Mouse (Mus musculus): ENCODE measurements at regions not wholly inside any gene's neighbourhood (a gene's known extent, or its start where the extent isn't known, plus 50 kb on each side); places are given as distances from the start of the nearest gene placed in this dataset.

DNA sequence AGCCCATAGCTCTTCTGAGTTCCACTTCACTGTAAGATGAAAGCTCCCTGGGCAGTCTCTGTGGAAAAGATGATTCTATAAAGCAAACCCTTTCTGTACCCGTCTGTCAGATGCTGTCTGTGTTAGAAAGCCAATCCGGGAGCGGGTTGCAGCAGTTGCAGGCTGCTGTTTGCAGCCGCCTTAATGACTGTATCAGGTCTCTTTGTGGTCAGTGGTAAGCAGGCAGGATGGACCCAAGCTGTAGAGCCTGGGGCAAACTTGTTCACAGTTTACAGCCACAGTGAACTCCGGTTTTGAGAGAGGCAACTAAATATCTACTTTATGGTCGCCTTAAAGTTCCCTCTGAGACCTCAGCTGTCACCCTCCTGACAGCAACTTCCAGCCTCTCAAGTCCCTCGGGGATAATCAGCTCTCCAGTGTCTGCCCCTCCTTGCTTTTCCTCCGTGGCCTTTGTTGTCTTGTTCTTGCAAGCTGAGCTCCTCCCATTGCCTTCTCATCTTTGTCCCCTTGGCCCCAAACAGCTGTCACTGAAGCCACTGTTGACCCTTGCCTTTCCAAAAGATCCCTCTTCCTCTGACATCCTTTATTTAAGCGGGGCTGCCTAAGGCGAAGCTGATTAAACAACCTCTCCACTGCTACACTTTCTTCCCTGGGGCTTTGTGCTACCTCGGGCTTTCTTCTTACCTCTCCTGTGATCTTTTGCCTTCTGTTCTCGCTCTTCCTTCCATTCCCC is 565.1 kb downstream of the Bnc2 start:
- no peak for DNase-seq

GRCm38 (mm10) chr4:84114162-84115040 is 560.7 kb downstream of the Bnc2 start:
- DNase-seq: no peak

GRCm38 (mm10) chr4:84118284-84118919 is 556.7 kb downstream of the Bnc2 start:
- no peak for DNase-seq

DNA sequence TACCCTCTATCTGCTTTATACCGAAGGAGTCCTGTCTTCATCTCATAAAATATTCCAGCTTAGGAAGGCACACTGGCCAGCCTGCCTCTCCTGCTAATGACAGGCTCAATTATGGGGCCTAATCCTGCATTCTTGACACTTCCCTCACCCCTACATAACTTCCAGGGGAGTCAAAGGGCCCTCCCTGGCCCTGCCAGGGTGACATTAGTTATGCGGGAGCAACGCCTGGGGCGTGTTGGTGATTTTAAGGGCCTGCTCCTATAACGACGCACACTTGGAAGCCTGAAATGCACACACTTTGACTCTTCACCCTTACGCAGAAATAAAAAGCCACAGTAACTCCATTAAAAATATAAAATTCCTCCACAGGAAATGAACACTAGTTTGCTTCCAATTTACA is 555.5 kb downstream of the Bnc2 start:
- DNase-seq: no peak

DNA sequence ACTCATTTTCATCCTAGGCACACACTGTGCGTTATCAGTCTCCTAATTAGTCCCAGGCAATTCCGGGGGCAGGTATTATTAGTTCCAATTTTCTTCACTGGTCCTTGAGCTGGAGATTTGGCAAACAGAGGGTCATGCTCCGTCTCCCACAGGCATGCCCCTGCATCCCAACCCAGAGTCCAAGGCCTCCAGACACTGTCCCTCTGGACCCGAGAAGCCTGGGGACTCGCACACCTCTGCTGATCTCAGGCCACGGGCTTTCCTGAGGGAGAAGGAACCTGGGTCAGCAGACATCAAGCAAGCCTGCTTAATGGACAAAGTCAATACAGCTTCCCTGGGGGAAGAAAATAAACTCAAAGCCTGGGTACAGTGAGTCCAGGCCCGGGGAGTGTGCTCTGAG is 554.7 kb downstream of the Bnc2 start:
- no peak for DNase-seq

- DNase-seq: no peak
Measured at GRCm38 (mm10) chr4:84121442-84121841, 553.6 kb downstream of the Bnc2 start.

- no peak for DNase-seq
Measured at GRCm38 (mm10) chr4:84126400-84126799, 548.7 kb downstream of the Bnc2 start.

DNA sequence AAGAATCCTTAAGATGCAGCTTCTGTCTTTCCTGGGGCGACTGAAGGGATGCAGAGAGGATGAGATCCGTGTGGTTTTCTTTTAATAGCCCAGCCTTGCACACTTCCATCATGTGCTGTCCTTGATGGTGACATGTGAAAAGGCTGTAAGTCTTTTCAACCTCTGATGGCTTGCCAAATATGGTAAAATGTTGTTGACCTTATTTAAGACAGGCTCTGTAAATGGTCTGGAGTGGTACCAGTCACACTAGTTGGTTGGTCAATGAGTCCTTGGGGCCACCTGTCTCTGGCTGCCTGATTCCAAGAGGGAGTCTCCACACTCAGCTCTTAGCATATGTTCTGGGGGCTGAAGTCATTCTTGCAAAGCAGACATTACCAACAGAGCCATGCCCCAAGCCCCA is 547.7 kb downstream of the Bnc2 start:
- DNase-seq: no peak

GRCm38 (mm10) chr4:84130840-84131547 is 544.1 kb downstream of the Bnc2 start:
- no peak for DNase-seq

DNA sequence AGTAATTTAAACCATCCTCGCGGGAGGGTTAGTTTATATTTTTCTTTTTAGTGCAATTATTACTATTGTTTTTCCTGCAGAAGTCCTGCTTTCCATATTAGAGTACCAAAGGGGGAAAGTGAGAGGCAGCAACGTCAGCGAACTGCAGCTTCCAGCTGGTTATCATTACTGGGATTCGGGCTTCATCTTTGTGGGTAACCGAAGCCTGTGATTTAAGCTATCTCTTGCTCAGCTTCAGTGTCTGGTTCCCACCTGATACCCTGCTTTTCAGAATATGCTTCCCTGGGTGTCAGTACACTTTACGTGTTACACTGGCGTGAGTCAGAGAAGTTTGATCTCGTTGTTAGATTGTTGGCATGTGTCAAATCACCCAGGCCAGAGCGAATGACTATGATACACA is 539.3 kb downstream of the Bnc2 start:
- DNase-seq: no peak

- DNase-seq: no peak
Measured at GRCm38 (mm10) chr4:84137171-84137919, 537.7 kb downstream of the Bnc2 start.

GRCm38 (mm10) chr4:84149149-84150050 is 525.7 kb downstream of the Bnc2 start:
- DNase-seq: no peak

- no peak for DNase-seq
Measured at GRCm38 (mm10) chr4:84150698-84151097, 524.4 kb downstream of the Bnc2 start.

DNA sequence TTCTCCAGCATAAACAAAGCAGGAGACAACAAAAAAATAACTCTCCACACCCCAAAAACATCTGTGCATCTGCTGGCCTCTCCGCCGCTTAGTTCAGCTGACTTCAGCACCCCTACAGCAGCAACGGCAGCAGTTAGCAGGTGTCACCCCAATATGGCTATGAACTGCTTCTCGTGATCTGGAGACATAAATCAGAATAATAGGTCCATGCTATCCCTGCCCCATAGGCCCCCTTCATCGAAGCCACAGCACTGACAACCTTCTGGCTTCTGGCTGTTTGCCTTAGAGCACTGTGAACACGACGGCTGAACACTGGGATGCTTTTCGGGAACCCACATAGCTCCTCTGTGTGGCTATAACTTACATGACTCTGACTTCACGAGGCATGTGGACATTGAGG is 523.8 kb downstream of the Bnc2 start:
- DNase-seq: no peak

DNA sequence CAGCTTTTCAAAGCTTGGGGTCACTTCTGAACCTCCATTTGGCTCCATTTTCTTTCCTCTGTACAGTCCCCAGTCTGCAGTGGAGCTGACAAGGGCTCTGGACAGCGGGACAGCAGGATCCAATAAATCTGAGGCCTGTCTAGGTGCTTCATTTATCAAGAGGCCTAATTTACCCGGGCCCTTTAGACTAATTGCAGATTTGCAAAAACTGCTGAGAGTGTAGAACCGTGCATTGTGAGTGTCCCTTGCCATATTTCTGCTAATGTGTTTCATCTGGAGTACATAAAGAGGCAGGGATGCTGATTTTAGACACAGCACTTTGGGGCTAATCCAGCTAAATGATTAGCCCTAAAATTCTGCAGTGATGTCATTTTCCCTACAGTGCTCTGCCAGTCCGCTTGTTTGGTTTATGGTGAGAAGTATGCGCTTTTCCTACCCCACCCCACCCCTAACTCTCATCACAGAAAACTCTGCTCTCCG is 523.1 kb downstream of the Bnc2 start:
- no peak for DNase-seq

DNA sequence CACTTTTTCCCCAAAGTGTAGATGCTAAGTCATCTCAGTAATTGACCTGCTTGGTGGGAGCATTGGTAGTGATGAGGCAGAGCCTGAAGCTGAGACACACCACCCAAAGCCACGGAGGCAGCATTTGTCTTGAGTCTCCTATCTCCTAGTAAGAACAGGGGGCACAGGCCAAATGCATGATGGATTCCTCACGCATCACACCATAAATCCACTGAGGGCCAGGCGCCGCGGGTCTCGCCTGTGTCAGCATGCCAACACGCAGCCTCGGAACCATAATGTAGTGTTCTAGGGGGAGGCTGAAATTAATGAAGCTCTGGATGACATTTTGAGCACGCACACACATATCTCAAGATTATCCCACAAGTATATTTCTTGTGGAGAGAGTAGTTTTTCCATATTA is 521.5 kb downstream of the Bnc2 start:
- no peak for DNase-seq

GRCm38 (mm10) chr4:84157911-84158647 is 517.0 kb downstream of the Bnc2 start:
- DNase-seq: no peak

DNA sequence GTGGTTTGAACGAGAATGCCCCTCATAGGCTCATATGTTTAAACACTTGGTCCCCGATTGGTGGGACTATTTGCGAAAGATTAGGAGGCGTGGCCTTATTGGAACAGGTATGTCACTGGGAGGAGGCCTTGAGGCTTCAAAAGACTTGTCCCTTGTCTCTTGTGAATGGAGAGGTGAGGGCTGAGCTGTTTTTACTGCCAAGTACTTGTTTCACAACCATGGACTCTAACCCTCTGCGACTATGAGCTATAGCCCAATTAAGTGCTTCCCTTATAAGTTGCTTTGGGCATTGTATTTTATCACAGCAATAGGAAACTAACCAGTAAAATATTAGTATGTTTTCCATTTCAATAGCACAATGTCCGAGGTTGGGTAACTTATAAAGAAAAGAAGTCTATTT is 511.7 kb downstream of the Bnc2 start:
- DNase-seq: no peak

- DNase-seq: no peak
Measured at GRCm38 (mm10) chr4:84165256-84165655, 509.8 kb downstream of the Bnc2 start.

DNA sequence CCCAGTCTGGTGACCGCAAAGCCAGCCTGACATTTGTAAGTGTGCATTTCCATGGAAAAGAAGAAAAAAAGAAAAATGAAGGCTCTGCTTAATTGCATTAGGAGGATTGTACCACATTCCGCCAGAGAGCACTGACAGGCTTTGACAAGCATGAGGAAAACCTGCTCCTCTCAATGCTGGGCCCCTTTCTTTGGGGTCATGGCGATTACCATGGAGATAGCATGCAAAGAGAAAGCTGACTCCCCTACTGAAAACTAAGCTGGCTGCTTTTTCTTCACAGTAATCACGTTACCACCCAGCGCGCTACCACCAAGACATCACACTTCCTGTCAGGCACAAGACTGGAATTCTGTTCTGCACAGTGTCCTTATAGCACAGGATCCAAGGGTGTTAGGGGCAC is 502.2 kb downstream of the Bnc2 start:
- DNase-seq: no peak
